Mouse (Mus musculus) CH12.LX (cell line): ENCODE data around the gene Arhgef40. TPM values are rescaled to one million over a fixed set of nuclear protein-coding genes. Genes with fewer than 3 reads are reported as not detected.

Source experiments
- DNase-seq: peaks from one replicate; pipeline ENCODE4 v3.0.0-alpha.2; 2013; ENCODE audit errors: extremely low read depth
- H3K27ac ChIP-seq: 2 replicates; pipeline ENCODE4 v1.5.1; 2012; ENCODE audit warnings: low read depth, mild to moderate bottlenecking, control low read depth, moderate library complexity; ENCODE audit not compliant: insufficient read depth
- H3K27me3 ChIP-seq: replicated peaks from 2 replicates; pipeline ENCODE3; 2012; ENCODE audit warnings: inconsistent platforms
- H3K36me3 ChIP-seq, 2 experiments: replicated peaks in 1 of 2; 2 replicates each; pipeline versions ENCODE3 to v1.6.1; 2012; ENCODE audit warnings: inconsistent platforms in 1 of 2, low read length in 1 of 2, mild to moderate bottlenecking in 1 of 2, mixed read lengths in 1 of 2, moderate library complexity in 1 of 2; ENCODE audit not compliant: control insufficient read depth in 1 of 2, insufficient read depth in 1 of 2
- H3K4me1 ChIP-seq, 2 experiments: 2 replicates each; pipeline ENCODE4 v1.6.1; 2012; ENCODE audit warnings: inconsistent platforms in 1 of 2, moderate library complexity in 1 of 2; ENCODE audit not compliant: insufficient read depth in 2 of 2, control insufficient read depth in 1 of 2
- H3K4me2 ChIP-seq: 2 replicates; pipeline ENCODE4 v1.6.1; 2012; ENCODE audit warnings: low read depth, mild to moderate bottlenecking, control low read depth; ENCODE audit not compliant: poor library complexity, insufficient read depth, severe bottlenecking
- H3K4me3 ChIP-seq, 3 experiments: fragments of 150-350 bp in 1 of 3; sonication (generic) in 1 of 3; replicated peaks in 1 of 3; 2 replicates each; pipeline versions ENCODE3 to v1.5.1; 2011 to 2012; ENCODE audit warnings: low read depth in 2 of 3, low read length in 2 of 3, mild to moderate bottlenecking in 2 of 3, moderate library complexity in 2 of 3, control low read depth in 1 of 3, improper control_type of control experiment in 1 of 3, inconsistent platforms in 1 of 3, mixed read lengths in 1 of 3; ENCODE audit not compliant: poor library complexity in 1 of 3
- H3K79me2 ChIP-seq: replicated peaks from 2 replicates; pipeline ENCODE4 v1.6.1; 2012; ENCODE audit warnings: mild to moderate bottlenecking, moderate library complexity; ENCODE audit not compliant: control insufficient read depth, poor library complexity, insufficient read depth, severe bottlenecking; ENCODE audit errors: extremely low read depth
- H3K9ac ChIP-seq: 2 replicates; pipeline ENCODE4 v1.6.1; 2012; ENCODE audit warnings: low read depth, mild to moderate bottlenecking, control low read depth, moderate library complexity; ENCODE audit not compliant: insufficient read depth
- H3K9me3 ChIP-seq: replicated peaks from 2 replicates; pipeline ENCODE3; 2012; ENCODE audit warnings: low read length, inconsistent platforms, mixed read lengths
- CHD1 ChIP-seq: IDR thresholded peaks from 2 replicates; pipeline ENCODE4 v1.6.1; 2012; ENCODE audit warnings: low read depth, low read length, improper control_type of control experiment, inconsistent platforms
- CTCF ChIP-seq, 2 experiments: IDR thresholded peaks in 1 of 2; conservative IDR thresholded peaks in 1 of 2; 2 replicates each; pipeline ENCODE4 v1.5.1; 2011 to 2012; ENCODE audit warnings: low read depth in 2 of 2, low read length in 2 of 2, improper control_type of control experiment in 1 of 2, inconsistent platforms in 1 of 2, mild to moderate bottlenecking in 1 of 2, moderate library complexity in 1 of 2
- GABPA ChIP-seq: IDR thresholded peaks from 2 replicates; pipeline ENCODE4 v1.6.1; 2012; ENCODE audit warnings: low read depth, low read length, improper control_type of control experiment, inconsistent platforms; ENCODE audit not compliant: insufficient replicate concordance
- HCFC1 ChIP-seq: IDR thresholded peaks from 2 replicates; pipeline ENCODE4 v1.6.1; 2012; ENCODE audit warnings: low read depth, mild to moderate bottlenecking, inconsistent platforms, low read length, improper control_type of control experiment
- IRF4 ChIP-seq: IDR thresholded peaks from 2 replicates; pipeline ENCODE4 v1.6.1; 2014; ENCODE audit warnings: low read depth, mild to moderate bottlenecking, inconsistent platforms, low read length, improper control_type of control experiment
- JUN ChIP-seq: IDR thresholded peaks from 2 replicates; pipeline ENCODE4 v1.6.1; 2011; ENCODE audit warnings: low read depth, mild to moderate bottlenecking, low read length, improper control_type of control experiment, moderate library complexity; ENCODE audit not compliant: insufficient read depth
- JUND ChIP-seq: conservative IDR thresholded peaks from 2 replicates; pipeline ENCODE4 v1.6.1; 2011; ENCODE audit warnings: low read depth, low read length, improper control_type of control experiment
- KAT2A ChIP-seq: IDR thresholded peaks from 2 replicates; pipeline ENCODE4 v1.6.1; 2012; ENCODE audit warnings: low read length, improper control_type of control experiment, inconsistent platforms; ENCODE audit not compliant: insufficient replicate concordance
- MAFK ChIP-seq: IDR thresholded peaks from 2 replicates; pipeline ENCODE4 v1.6.1; 2011; ENCODE audit warnings: low read length, improper control_type of control experiment; ENCODE audit not compliant: insufficient replicate concordance
- MAX ChIP-seq: IDR thresholded peaks from 2 replicates; pipeline ENCODE4 v1.6.1; 2011; ENCODE audit warnings: low read length, improper control_type of control experiment
- NELFE ChIP-seq: IDR thresholded peaks from 2 replicates; pipeline ENCODE4 v1.6.1; 2011; ENCODE audit warnings: low read depth, low read length, improper control_type of control experiment
- POLR2A ChIP-seq: IDR thresholded peaks from 2 replicates; pipeline ENCODE4 v1.6.1; 2011; ENCODE audit warnings: low read depth, mild to moderate bottlenecking, improper control_type of control experiment, low read length
- RAD21 ChIP-seq: IDR thresholded peaks from 2 replicates; pipeline ENCODE4 v1.6.1; 2011; ENCODE audit warnings: low read depth, mild to moderate bottlenecking, low read length, improper control_type of control experiment, moderate library complexity
- RCOR1 ChIP-seq: conservative IDR thresholded peaks from 2 replicates; pipeline ENCODE4 v1.6.1; 2012; ENCODE audit warnings: low read depth, mild to moderate bottlenecking, inconsistent platforms, low read length, improper control_type of control experiment
- SIN3A ChIP-seq: IDR thresholded peaks from 2 replicates; pipeline ENCODE4 v1.6.1; 2012; ENCODE audit warnings: low read length, improper control_type of control experiment, inconsistent platforms
- SMC3 ChIP-seq: IDR thresholded peaks from 2 replicates; pipeline ENCODE4 v1.6.1; 2011; ENCODE audit warnings: low read depth, low read length, improper control_type of control experiment
- TBP ChIP-seq: conservative IDR thresholded peaks from 2 replicates; pipeline ENCODE4 v1.6.1; 2011; ENCODE audit warnings: low read depth, low read length, improper control_type of control experiment
- dilution Hi-C: fragments of 300-500 bp; cut with MboI; formaldehyde crosslinking; loops from 2 replicates; pipeline ENCODE4 v1.14.3; 2020; ENCODE audit warnings: low sequenced_read_pairs; ENCODE audit not compliant: extremely low pct_unique_long_range_greater_than_20kb, extremely low pct_ligation_motif_present
- in situ Hi-C: fragments of 300-500 bp; cut with MboI; formaldehyde crosslinking; loops from 3 replicates; pipeline ENCODE4 v1.14.3; 2019; ENCODE audit warnings: low sequenced_read_pairs, low pct_ligation_motif_present, low pct_unique_long_range_greater_than_20kb, mixed read lengths
- polyA plus RNA-seq: library from polyadenylated mRNA; unstranded; fragments of >175 nt; gene quantifications from 2 replicates; pipeline ENCODE4 v1.2.1, GENCODE M21; 2012; ENCODE audit warnings: low read depth; ENCODE audit not compliant: insufficient read length
- total RNA-seq, 2 experiments: library from RNA; depleted of rRNA; stranded (reverse); fragments of 300-350 nt in 1 of 2; fragments of >200 nt in 1 of 2; gene quantifications; 2 replicates each; pipeline ENCODE4 v1.2.3; 2012 to 2014

Gene Arhgef40
- total and polyA plus RNA-seq, 3 experiments, result 0.62 to 3.8 (median 1.1) TPM

DNA sequence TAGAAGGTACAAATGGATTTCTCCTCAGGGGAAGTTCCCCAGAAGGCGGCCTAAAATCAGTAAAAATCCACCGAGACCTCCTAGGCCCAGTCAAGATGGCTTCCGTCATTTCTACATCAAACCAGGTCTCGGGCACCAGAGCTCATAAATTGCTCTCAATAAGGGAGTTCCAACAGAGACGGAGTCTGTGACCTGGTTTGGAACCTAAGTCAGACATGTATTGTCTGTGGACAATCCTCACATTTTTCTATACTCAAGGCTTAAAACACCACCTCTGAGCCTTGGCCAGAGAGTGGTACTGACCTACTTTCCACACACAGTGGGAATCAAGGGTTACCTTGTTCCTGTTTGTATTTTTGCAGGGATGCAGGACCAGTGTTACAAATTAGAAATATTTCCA is 28.0 kb downstream of the Arhgef40 start:
- H3K27ac ChIP-seq, result no peak overlapping the region
- TF ChIP-seq MAX (no peak), CTCF (conservative IDR thresholded peaks at IDR 0.05 in 1 of 2, IDR thresholded peaks at IDR 0.05 in 1 of 2; ENCODE audit: low read depth in 2 of 2, low read length in 2 of 2) (no peak)
- TF ChIP-seq, all 38 proteins: peak for 0
- Histone ChIP-seq H3K4me2 (no peak overlapping the region), H3K9ac (no peak overlapping the region), H3K79me2 (no peaks in the 10 kb centered on the region), H3K4me3 (no peak overlapping the region), H3K27me3 (no peaks in the 10 kb centered on the region), H3K36me3 (peaks cover 12 to 24% of the 10 kb centered on the region in 2 experiments), H3K4me1 (peaks cover 12 to 53% of the 10 kb centered on the region in 2 experiments), H3K9me3 (no peaks in the 10 kb centered on the region)
- dilution Hi-C loops (no loop called here), in situ Hi-C loops (no loop called here)
- no peak for DNase-seq

DNA sequence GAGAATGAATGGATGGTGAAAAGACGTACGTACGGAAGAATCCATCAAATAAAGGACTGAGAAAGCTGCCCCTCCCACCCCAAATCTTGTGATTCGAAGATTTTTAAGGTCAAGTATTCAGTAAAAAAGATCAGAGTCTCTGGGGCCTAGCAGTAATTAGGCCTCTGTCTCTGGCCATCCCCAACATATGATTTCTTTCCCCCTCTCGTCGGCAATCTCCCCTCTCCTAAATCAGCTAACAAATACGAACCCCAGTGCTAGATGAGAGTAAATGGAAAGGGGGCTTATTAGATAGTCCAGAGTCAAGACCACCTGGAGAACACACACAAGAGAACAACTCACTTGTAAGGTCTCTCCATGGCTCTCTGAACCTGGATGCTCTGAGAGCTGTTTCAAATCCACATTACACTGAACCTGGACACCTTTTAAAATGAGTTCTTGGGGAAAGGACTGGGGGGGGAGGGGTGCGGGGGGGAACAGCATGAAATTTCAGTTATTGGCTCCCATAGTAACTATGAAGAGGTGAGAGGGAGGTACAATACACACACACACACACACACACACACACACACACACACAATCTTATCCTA is 28.6 kb downstream of the Arhgef40 start:
- H3K9ac ChIP-seq, result no peak overlapping the region
- no peaks in the 10 kb centered on the region for H3K79me2 ChIP-seq
- in situ Hi-C loops (no loop called here), dilution Hi-C loops (no loop called here)
- no peaks in the 10 kb centered on the region for H3K27me3 ChIP-seq
- no peak overlapping the region for H3K4me3 ChIP-seq
- no peak for TF ChIP-seq KAT2A
- TF ChIP-seq IRF4, result no peak
- TF ChIP-seq CTCF (conservative IDR thresholded peaks at IDR 0.05 in 1 of 2, IDR thresholded peaks at IDR 0.05 in 1 of 2; ENCODE audit: low read depth in 2 of 2, low read length in 2 of 2), result no peak
- TF ChIP-seq SMC3, result no peak
- TF ChIP-seq JUN, result no peak
- no peak for TF ChIP-seq POLR2A
- no peak for TF ChIP-seq HCFC1
- no peak for TF ChIP-seq TBP
- TF ChIP-seq MAFK, result no peak
- no peak for TF ChIP-seq NELFE
- no peak for TF ChIP-seq JUND
- no peak for TF ChIP-seq SIN3A
- no peak for TF ChIP-seq CHD1
- no peak for TF ChIP-seq RAD21
- no peak for TF ChIP-seq GABPA
- no peak for TF ChIP-seq RCOR1
- DNase-seq, result no peak
- peaks cover 11 to 28% of the 10 kb centered on the region in 2 experiments for H3K36me3 ChIP-seq
- H3K4me1 ChIP-seq, result peaks cover 12 to 53% of the 10 kb centered on the region in 2 experiments
- H3K27ac ChIP-seq, result no peak overlapping the region
- H3K9me3 ChIP-seq, result no peaks in the 10 kb centered on the region
- H3K4me2 ChIP-seq, result no peak overlapping the region
